Mouse (Mus musculus) liver, postnatal 0 days (tissue): ENCODE data around the gene Lin37.

Experiments
- CTCF ChIP-seq: sonication (generic); IDR thresholded peaks from 2 replicates; pipeline ENCODE4 v1.5.1; 2016; ENCODE audit warnings: antibody characterized with exemption, low read depth
- EP300 ChIP-seq: IDR thresholded peaks from 2 replicates; pipeline ENCODE4 v1.6.1; 2016; ENCODE audit warnings: antibody characterized with exemption, low read depth, mild to moderate bottlenecking

DNA sequence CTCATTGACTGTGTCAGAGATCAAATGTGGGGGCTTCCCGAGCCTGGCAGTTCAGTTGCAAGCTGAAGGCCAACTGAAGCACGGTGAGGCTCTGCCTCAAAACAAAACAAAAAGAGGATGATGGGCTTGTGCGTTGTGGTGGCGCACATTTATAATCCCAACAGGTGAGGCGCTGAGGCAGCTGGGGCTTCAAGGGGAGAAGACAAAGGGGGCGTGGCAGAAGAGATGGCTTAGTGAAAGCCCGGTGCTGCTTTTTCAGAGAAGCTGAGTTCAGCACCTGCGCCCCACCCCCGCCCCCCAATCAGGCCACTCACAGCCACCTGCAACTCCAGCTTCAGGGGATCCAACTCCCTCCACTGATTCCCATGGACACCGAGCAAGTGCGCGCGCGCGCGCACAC, 48.8 kb upstream of the Lin37 start:
- TF ChIP-seq CTCF (no peak), EP300 (no peak)
